Mouse (Mus musculus) midbrain, postnatal 0 days (tissue): Measurements from ENCODE around the gene Junb. TPM values are rescaled to one million over a fixed set of nuclear protein-coding genes. Genes with fewer than 3 reads are reported as not detected.

ENCODE experiments used
- ATAC-seq: fragments of 200-750 bp; cut with Nextera tagmentation; 2 replicates; pipeline ENCODE4 v1.8.0; 2017; ENCODE audit warnings: moderate number of reproducible peaks, mild to moderate bottlenecking, moderate TSS enrichment, moderate library complexity; ENCODE audit not compliant: low FRiP score
- DNase-seq: peaks from one replicate; pipeline ENCODE4 v3.0.0-alpha.2; 2015; ENCODE audit warnings: low spot score
- H3K27ac ChIP-seq: fragments of 300-500 bp; sonication (generic); 2 replicates; pipeline ENCODE4 v1.5.1; 2014; ENCODE audit warnings: low read depth, mild to moderate bottlenecking, low read length, mixed read lengths
- H3K27me3 ChIP-seq: fragments of 300-500 bp; sonication (generic); 2 replicates; pipeline ENCODE4 v1.6.1; 2014; ENCODE audit warnings: low read length, control low read depth, mixed read lengths; ENCODE audit not compliant: insufficient read depth
- H3K36me3 ChIP-seq: fragments of 300-500 bp; sonication (generic); 2 replicates; pipeline ENCODE4 v1.6.1; 2014; ENCODE audit warnings: low read length, control low read depth, mixed read lengths; ENCODE audit not compliant: insufficient read depth
- H3K4me1 ChIP-seq: fragments of 300-500 bp; sonication (generic); 2 replicates; pipeline ENCODE4 v1.6.1; 2014; ENCODE audit warnings: mild to moderate bottlenecking, control low read depth, antibody characterized with exemption, low read length, mixed read lengths; ENCODE audit not compliant: insufficient read depth
- H3K4me2 ChIP-seq: fragments of 300-500 bp; sonication (generic); 2 replicates; pipeline ENCODE4 v1.6.1; 2014; ENCODE audit warnings: low read depth, mild to moderate bottlenecking, low read length, mixed read lengths; ENCODE audit not compliant: poor library complexity, severe bottlenecking
- H3K4me3 ChIP-seq: fragments of 300-500 bp; sonication (generic); 2 replicates; pipeline ENCODE4 v1.5.1; 2014; ENCODE audit warnings: low read depth, mild to moderate bottlenecking, low read length, moderate library complexity
- H3K9ac ChIP-seq: fragments of 300-500 bp; sonication (generic); replicated peaks from 2 replicates; pipeline ENCODE4 v1.6.1; 2014; ENCODE audit warnings: mild to moderate bottlenecking, low read length, moderate library complexity, mixed read lengths; ENCODE audit not compliant: poor library complexity, severe bottlenecking
- H3K9me3 ChIP-seq: fragments of 300-500 bp; sonication (generic); 2 replicates; pipeline ENCODE4 v1.6.1; 2016; ENCODE audit warnings: low read length, control low read depth
- CTCF ChIP-seq: IDR thresholded peaks from 2 replicates; pipeline ENCODE4 v1.5.1; 2016; ENCODE audit warnings: antibody characterized with exemption, mild to moderate bottlenecking
- WGBS: fragments of 180-500 bp; shearing (Covaris S2); extraction: QIAGEN DNeasy Blood & Tissue Kit; methylation state at CpG from one replicate; pipeline ENCODE4 v1.1.7; 2014; 5-methylcytosine and 5-hydroxymethylcytosine counted together
- polyA plus RNA-seq: library from polyadenylated mRNA; unstranded; fragments of >200 nt; fragmentation: Nextera tagmentation; extraction: Ambion mirVana; gene quantifications from 2 replicates; pipeline ENCODE4 v1.2.1, GENCODE M21; 2015
- total RNA-seq: library from RNA; depleted of rRNA; stranded (reverse); fragments of >200 nt; gene quantifications from 2 replicates; pipeline ENCODE4 v1.2.3, GENCODE M21; 2014; rRNA removed

Gene Junb
- total RNA-seq (11.3 and 15.9 TPM in 2 replicates), polyA plus RNA-seq (5.3 and 6.1 TPM in 2 replicates)

DNA sequence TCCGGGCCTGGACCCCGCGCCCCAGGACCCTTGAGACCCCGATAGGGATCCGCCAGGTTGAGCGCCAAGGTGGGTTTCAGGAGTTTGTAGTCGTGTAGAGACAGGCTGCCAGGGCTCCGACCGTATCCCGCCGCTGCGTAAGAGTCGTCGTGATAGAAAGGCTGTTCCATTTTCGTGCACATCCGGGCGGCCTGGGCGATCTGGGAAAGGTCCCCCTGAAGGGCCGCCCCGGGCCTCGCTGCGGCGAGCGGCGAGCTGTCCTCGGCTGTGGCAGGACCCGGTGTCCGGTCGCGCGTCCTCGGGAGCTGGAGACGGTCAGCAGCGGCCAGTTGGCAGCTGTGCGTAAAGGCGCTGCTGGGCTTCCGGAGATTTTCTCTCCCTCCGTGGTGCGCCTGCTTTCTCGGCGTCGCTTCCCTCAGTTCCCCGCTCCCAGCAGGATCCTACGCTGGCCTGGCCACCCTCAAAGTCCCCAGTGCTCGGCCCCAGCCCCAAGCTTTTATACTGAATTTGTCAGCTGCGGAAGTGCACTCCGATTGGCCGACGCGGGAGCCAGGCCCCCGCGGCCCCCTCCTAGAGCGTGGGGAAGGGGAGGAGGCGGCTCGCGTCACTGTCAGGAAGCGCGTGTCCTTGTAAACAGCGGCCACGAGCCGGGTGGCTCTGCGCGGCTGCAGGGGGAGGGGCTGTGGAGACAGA is at the start of gene Junb:
Gene Junb (minus strand): TSS at position 471 of the 693 bp plus-strand sequence.
- DNase-seq (peak; percentile 92), ATAC-seq (peak; percentile 65)
- Histone ChIP-seq H3K4me3 (peak within 1 kb of the TSS; percentile 56), H3K27me3 (no peaks in the 10 kb centered on the region), H3K27ac (peak within 1 kb of the TSS; percentile 55), H3K4me1 (peaks cover 25% of the 10 kb centered on the region), H3K9ac (peak within 1 kb of the TSS; percentile 66), H3K36me3 (peaks cover 1% of the 10 kb centered on the region; the same call in 1 of the 2 replicates), H3K9me3 (no peaks in the 10 kb centered on the region), H3K4me2 (peak within 1 kb of the TSS; percentile 100)
- TF ChIP-seq CTCF: no peak
- under 1% methylated on average over 62 of the region's 63 CpGs for WGBS

DNA sequence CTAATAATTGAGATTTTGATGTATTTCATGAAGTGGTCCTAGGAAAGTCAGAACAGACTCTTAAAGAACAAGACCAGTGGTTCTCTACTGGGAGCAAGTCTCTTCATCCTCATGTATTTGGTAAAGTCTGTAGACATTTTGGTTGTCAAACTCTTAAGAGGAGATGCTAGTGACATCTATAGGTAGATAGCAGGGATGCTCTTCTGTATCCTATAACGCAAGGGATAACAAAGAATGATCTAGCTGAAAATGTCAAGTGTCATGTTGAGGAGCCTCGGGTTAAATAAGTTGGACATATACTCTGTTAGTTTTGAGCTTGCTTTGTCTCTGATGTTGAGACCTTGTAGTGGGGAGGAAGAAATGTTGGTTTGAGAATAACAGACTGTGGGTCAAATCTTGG is 49.4 kb upstream of the Junb start:
- 19% methylated on average over 2 of the region's 2 CpGs for WGBS

GRCm38 (mm10) chr8:85027516-85027855 is 49.0 kb upstream of the Junb start:
- no peak for DNase-seq

More for the DNA sequence above, 49.4 kb upstream of the Junb start:
- H3K9ac ChIP-seq: peak overlapping the region; percentile 99
- 0 out of 2 replicates have a peak overlapping the region, but pooled peaks have one; percentile 18 for H3K27ac ChIP-seq
- peak overlapping the region; percentile 98 for H3K4me3 ChIP-seq
- peak; percentile 58 for TF ChIP-seq CTCF
- peaks cover 11% of the 10 kb centered on the region for H3K4me1 ChIP-seq
- peaks cover 26% of the 10 kb centered on the region for H3K36me3 ChIP-seq
- H3K9me3 ChIP-seq: no peaks in the 10 kb centered on the region
- peak overlapping the region; percentile 92 for H3K4me2 ChIP-seq
- peak; percentile 31 for DNase-seq
- no peaks in the 10 kb centered on the region for H3K27me3 ChIP-seq
- no peak for ATAC-seq

GRCm38 (mm10) chr8:85026670-85027515 is 48.4 kb upstream of the Junb start, which contains the start of gene Trir:
Trir (plus strand) TSS chr8:85026823.
- ATAC-seq (peak; percentile 74), DNase-seq (peak; percentile 98)
- H3K4me3 ChIP-seq: peak within 1 kb of the TSS; percentile 98
- no peak for TF ChIP-seq CTCF
- WGBS: under 1% methylated on average over 70 of the region's 75 CpGs
- peak within 1 kb of the TSS; percentile 99 for H3K9ac ChIP-seq
- peaks cover 11% of the 10 kb centered on the region for H3K4me1 ChIP-seq
- no peaks in the 10 kb centered on the region for H3K27me3 ChIP-seq
- peaks cover 27% of the 10 kb centered on the region for H3K36me3 ChIP-seq
- no peaks in the 10 kb centered on the region for H3K9me3 ChIP-seq
- H3K4me2 ChIP-seq: peak within 1 kb of the TSS; percentile 92
- peak within 1 kb of the TSS; percentile 94 for H3K27ac ChIP-seq

More at GRCm38 (mm10) chr8:85027516-85027855, 49.0 kb upstream of the Junb start:
- Histone ChIP-seq H3K27ac (peak overlapping the region; percentile 94), H3K4me3 (peak overlapping the region; percentile 98), H3K4me2 (peak overlapping the region; percentile 92), H3K27me3 (no peaks in the 10 kb centered on the region), H3K4me1 (peaks cover 11% of the 10 kb centered on the region), H3K36me3 (peaks cover 26% of the 10 kb centered on the region), H3K9me3 (no peaks in the 10 kb centered on the region), H3K9ac (peak overlapping the region; percentile 99)
- 1% methylated on average over 13 of the region's 13 CpGs for WGBS
- TF ChIP-seq CTCF: no peak
- no peak for ATAC-seq

DNA sequence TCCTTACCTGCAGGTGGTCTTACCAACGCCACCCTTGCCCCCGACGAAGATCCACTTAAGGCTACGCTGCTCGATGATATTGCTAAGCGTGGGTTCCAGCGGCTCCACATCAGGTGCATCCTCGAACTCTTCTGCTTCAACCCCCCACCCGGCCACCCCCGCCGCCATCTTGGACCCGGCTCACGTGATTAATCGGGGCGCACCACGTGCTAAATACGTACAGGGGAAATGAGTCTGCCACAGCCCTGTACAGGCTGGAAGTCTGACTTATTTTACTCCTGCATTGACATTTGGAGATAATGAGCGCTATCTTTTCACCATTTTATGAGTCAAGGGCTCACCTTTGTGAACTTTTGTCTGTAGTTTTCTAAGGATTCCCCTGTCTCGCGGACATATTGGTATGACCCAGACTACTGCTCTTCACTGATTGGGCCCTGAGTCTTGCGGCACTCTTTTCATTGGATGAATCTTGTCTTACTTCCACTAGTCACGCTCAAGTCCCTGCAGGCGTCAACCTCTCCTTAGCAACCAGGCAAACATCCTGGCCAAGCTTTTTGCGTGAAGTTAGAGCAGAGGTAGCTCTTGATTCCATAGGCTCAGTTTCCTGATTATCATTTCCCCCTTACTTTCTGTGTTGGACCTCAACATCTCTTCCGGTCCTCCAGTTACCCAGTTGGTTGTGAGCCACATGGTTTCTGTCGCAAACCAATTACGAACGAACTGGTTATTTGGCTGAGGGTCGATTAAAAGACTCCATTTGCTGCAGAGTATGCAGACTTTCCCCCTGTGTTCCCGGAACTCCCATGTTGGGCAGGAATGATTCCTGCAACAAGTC is 46.8 kb upstream of the Junb start, which contains the start of gene Asna1:
Gene Asna1 (minus strand): TSS at position 184 of the 835 bp plus-strand sequence.
- Histone ChIP-seq H3K4me2 (peak within 1 kb of the TSS; percentile 92), H3K4me3 (peak within 1 kb of the TSS; percentile 98), H3K9me3 (no peaks in the 10 kb centered on the region), H3K27ac (peak within 1 kb of the TSS; percentile 59; the same call in 1 of the 2 replicates), H3K4me1 (peaks cover 11% of the 10 kb centered on the region), H3K27me3 (no peaks in the 10 kb centered on the region), H3K36me3 (peaks cover 15% of the 10 kb centered on the region), H3K9ac (peak within 1 kb of the TSS; percentile 77)
- DNase-seq: peak; percentile 96
- 8% methylated on average over 30 of the region's 30 CpGs for WGBS
- ATAC-seq: peak; percentile 90
- no peak for TF ChIP-seq CTCF
